Mouse (Mus musculus) right cerebral cortex, postnatal 14 days (tissue): ENCODE data around the gene Bcas1.
"Not testable (repeated sequence)": the region's sequence is repeated elsewhere in the genome, so short reads cannot be mapped to it uniquely, and the experiment has no call there.

Experiments used
- DNase-seq: peaks from one replicate; pipeline ENCODE4 v3.0.0; 2022

Bcas1 gene

GRCm38 (mm10) chr2:170427704-170428103 is at the start of gene Bcas1:
Gene Bcas1, minus strand, starts transcription at chr2:170427845.
- DNase-seq: no peak

GRCm38 (mm10) chr2:170476643-170477042 is 49.0 kb upstream of the Bcas1 start:
- no peak for DNase-seq

- no peak for DNase-seq
These were observed 48.6 kb upstream of the Bcas1 start for GRCm38 (mm10) chr2:170476215-170476614.

- no peak for DNase-seq
These were observed 47.5 kb upstream of the Bcas1 start for GRCm38 (mm10) chr2:170475164-170475563.

- no peak for DNase-seq
These were observed 46.5 kb upstream of the Bcas1 start for GRCm38 (mm10) chr2:170474125-170474524.

- DNase-seq: no peak
These were observed 42.9 kb upstream of the Bcas1 start for GRCm38 (mm10) chr2:170470591-170470990.

- peak; percentile 36 for DNase-seq
These were observed 42.1 kb upstream of the Bcas1 start for GRCm38 (mm10) chr2:170469616-170470308.

GRCm38 (mm10) chr2:170468009-170468408 is 40.4 kb upstream of the Bcas1 start:
- peak; percentile 41 for DNase-seq

GRCm38 (mm10) chr2:170464817-170465216 is 37.2 kb upstream of the Bcas1 start:
- peak; percentile 12 for DNase-seq

- no peak for DNase-seq
These were observed 34.0 kb upstream of the Bcas1 start for GRCm38 (mm10) chr2:170461652-170462051.

GRCm38 (mm10) chr2:170459805-170460204 is 32.2 kb upstream of the Bcas1 start:
- DNase-seq: no peak

- DNase-seq: no peak
These were observed 31.5 kb upstream of the Bcas1 start for GRCm38 (mm10) chr2:170459183-170459582.

GRCm38 (mm10) chr2:170453809-170454208 is 26.2 kb upstream of the Bcas1 start:
- DNase-seq: not testable (repeated sequence)

- DNase-seq: peak; percentile 60
These were observed 23.3 kb upstream of the Bcas1 start for GRCm38 (mm10) chr2:170450933-170451332.

- no peak for DNase-seq
These were observed 20.0 kb upstream of the Bcas1 start for GRCm38 (mm10) chr2:170447651-170448050.

GRCm38 (mm10) chr2:170446843-170447383 is 19.3 kb upstream of the Bcas1 start:
- DNase-seq: no peak

- DNase-seq: no peak
These were observed 18.2 kb upstream of the Bcas1 start for GRCm38 (mm10) chr2:170445861-170446260.

- peak; percentile 35 for DNase-seq
These were observed 14.9 kb upstream of the Bcas1 start for GRCm38 (mm10) chr2:170442535-170442934.

GRCm38 (mm10) chr2:170438782-170439181 is 11.1 kb upstream of the Bcas1 start:
- DNase-seq: no peak

GRCm38 (mm10) chr2:170436204-170436603 is 8.6 kb upstream of the Bcas1 start:
- DNase-seq: no peak

GRCm38 (mm10) chr2:170432152-170432551 is 4.5 kb upstream of the Bcas1 start:
- DNase-seq: no peak

GRCm38 (mm10) chr2:170428966-170429365 is 1.3 kb upstream of the Bcas1 start:
- DNase-seq: no peak

GRCm38 (mm10) chr2:170424131-170424530 is 3.5 kb downstream of the Bcas1 start:
- no peak for DNase-seq

GRCm38 (mm10) chr2:170421924-170422323 is 5.7 kb downstream of the Bcas1 start:
- no peak for DNase-seq

GRCm38 (mm10) chr2:170418748-170419147 is 8.9 kb downstream of the Bcas1 start:
- peak; percentile 58 for DNase-seq
